Mouse (Mus musculus) thymus, adult 2 months (tissue): ENCODE data around the gene Cgref1. TPM values are rescaled to one million over a fixed set of nuclear protein-coding genes. Genes with fewer than 3 reads are reported as not detected.

ENCODE experiments used
- DNase-seq: peaks from one replicate; pipeline ENCODE4 v3.0.0; 2021
- H3K27ac ChIP-seq: fragments of 200-500 bp; 2 replicates; pipeline ENCODE4 v1.5.1; 2012; ENCODE audit warnings: low read length, control low read depth; ENCODE audit not compliant: control insufficient read depth, insufficient read depth
- H3K27me3 ChIP-seq: fragments of 200-500 bp; 2 replicates; pipeline ENCODE4 v1.6.1; 2012; ENCODE audit warnings: mild to moderate bottlenecking, low read length, moderate library complexity, mixed read lengths; ENCODE audit not compliant: control insufficient read depth, insufficient read depth
- H3K36me3 ChIP-seq: fragments of 200-500 bp; 2 replicates; pipeline ENCODE4 v1.6.1; 2012; ENCODE audit warnings: mild to moderate bottlenecking, low read length, moderate library complexity; ENCODE audit not compliant: control insufficient read depth, insufficient read depth
- H3K4me1 ChIP-seq: fragments of 200-500 bp; replicated peaks from 2 replicates; pipeline ENCODE4 v1.6.1; 2012; ENCODE audit warnings: low read length; ENCODE audit not compliant: control insufficient read depth, insufficient read depth
- H3K4me3 ChIP-seq: fragments of 200-500 bp; 2 replicates; pipeline ENCODE4 v1.5.1; 2012; ENCODE audit warnings: mild to moderate bottlenecking, low read length, control low read depth, moderate library complexity; ENCODE audit not compliant: control insufficient read depth, insufficient read depth
- CTCF ChIP-seq: fragments of 200-500 bp; IDR thresholded peaks from 2 replicates; pipeline ENCODE4 v1.5.1; 2012; ENCODE audit warnings: mild to moderate bottlenecking, control low read depth, low read length, moderate library complexity, borderline replicate concordance; ENCODE audit not compliant: control insufficient read depth, poor library complexity, insufficient read depth; ENCODE audit errors: extremely low read depth
- POLR2A ChIP-seq: fragments of 200-500 bp; IDR thresholded peaks from 2 replicates; pipeline ENCODE4 v1.6.1; 2012; ENCODE audit warnings: mild to moderate bottlenecking, low read length, control low read depth, moderate library complexity; ENCODE audit not compliant: control insufficient read depth, poor library complexity, insufficient read depth; ENCODE audit errors: extremely low read depth
- WGBS: fragments of 180-500 bp; shearing (Covaris S2); methylation state at CpG from one replicate; pipeline ENCODE4 v1.1.7; 2018; 5-methylcytosine and 5-hydroxymethylcytosine counted together
- polyA plus RNA-seq: library from polyadenylated mRNA; depleted of rRNA; stranded (reverse); fragments of >200 nt; gene quantifications from 2 replicates; pipeline ENCODE4 v1.2.3, GENCODE M21; 2012

Cgref1 gene
- polyA plus RNA-seq, 1 experiment, result 0.70 TPM

GRCm38 (mm10) chr5:30920621-30921020, 24.8 kb downstream of the Cgref1 start:
- WGBS, result 88% methylated on average over 19 of the region's 19 CpGs
- no peak overlapping the region for H3K4me3 ChIP-seq
- TF ChIP-seq CTCF (no peak), POLR2A (no peak)

GRCm38 (mm10) chr5:30919831-30920614, 25.4 kb downstream of the Cgref1 start:
- Histone ChIP-seq H3K27me3 (no peaks in the 10 kb centered on the region), H3K36me3 (no peaks in the 10 kb centered on the region), H3K4me1 (peaks cover 22% of the 10 kb centered on the region), H3K4me3 (no peak overlapping the region), H3K27ac (no peak overlapping the region)
- TF ChIP-seq CTCF (no peak), POLR2A (no peak)
- 92% methylated on average over 11 of the region's 11 CpGs for WGBS
- no peak for DNase-seq

More at GRCm38 (mm10) chr5:30920621-30921020, 24.8 kb downstream of the Cgref1 start:
- H3K36me3 ChIP-seq, result no peaks in the 10 kb centered on the region
- no peak for DNase-seq
- H3K4me1 ChIP-seq, result peaks cover 16% of the 10 kb centered on the region
- H3K27ac ChIP-seq, result no peak overlapping the region
- no peaks in the 10 kb centered on the region for H3K27me3 ChIP-seq

- no peak for DNase-seq
- Histone ChIP-seq H3K27me3 (no peaks in the 10 kb centered on the region), H3K4me1 (peaks cover 36% of the 10 kb centered on the region), H3K4me3 (no peak overlapping the region), H3K27ac (no peak overlapping the region), H3K36me3 (no peaks in the 10 kb centered on the region)
- TF ChIP-seq CTCF (no peak), POLR2A (no peak)
- 98% methylated on average over 8 of the region's 8 CpGs for WGBS
Observed at GRCm38 (mm10) chr5:30918691-30919090, 26.7 kb downstream of the Cgref1 start.

GRCm38 (mm10) chr5:30917891-30918670, 27.3 kb downstream of the Cgref1 start:
- Histone ChIP-seq H3K36me3 (no peaks in the 10 kb centered on the region), H3K4me1 (peaks cover 42% of the 10 kb centered on the region), H3K27me3 (no peaks in the 10 kb centered on the region), H3K4me3 (no peak overlapping the region), H3K27ac (no peak overlapping the region)
- TF ChIP-seq POLR2A, result no peak
- TF ChIP-seq CTCF, result no peak
- 97% methylated on average over 31 of the region's 31 CpGs for WGBS
- no peak for DNase-seq

GRCm38 (mm10) chr5:30917348-30917747, 28.0 kb downstream of the Cgref1 start:
- no peak overlapping the region for H3K27ac ChIP-seq
- DNase-seq, result no peak
- no peaks in the 10 kb centered on the region for H3K36me3 ChIP-seq

GRCm38 (mm10) chr5:30916841-30917240, 28.6 kb downstream of the Cgref1 start:
- H3K4me3 ChIP-seq, result no peak overlapping the region
- DNase-seq, result no peak
- H3K27ac ChIP-seq, result no peak overlapping the region
- TF ChIP-seq POLR2A (no peak), CTCF (no peak)
- 94% methylated on average over 9 of the region's 9 CpGs for WGBS
- H3K36me3 ChIP-seq, result no peaks in the 10 kb centered on the region
- H3K27me3 ChIP-seq, result no peaks in the 10 kb centered on the region
- peaks cover 38% of the 10 kb centered on the region for H3K4me1 ChIP-seq

More at GRCm38 (mm10) chr5:30917348-30917747, 28.0 kb downstream of the Cgref1 start:
- WGBS, result 95% methylated on average over 11 of the region's 11 CpGs
- Histone ChIP-seq H3K4me3 (no peak overlapping the region), H3K27me3 (no peaks in the 10 kb centered on the region), H3K4me1 (peaks cover 43% of the 10 kb centered on the region)
- no peak for TF ChIP-seq CTCF
- no peak for TF ChIP-seq POLR2A
